Mouse (Mus musculus): ENCODE results near the gene Kdelr2. TPM values are rescaled to one million over a fixed set of nuclear protein-coding genes. Genes with fewer than 3 reads are reported as not detected.

The Kdelr2 gene
- polyA plus RNA-seq, 1 experiment: not detected

- TF ChIP-seq POLR2A (IDR thresholded peaks at IDR 0.05; ENCODE audit: insufficient read depth, low read depth, low read length) (no peak), CTCF (IDR thresholded peaks at IDR 0.05; ENCODE audit: insufficient read depth, low read depth, low read length) (no peak)
- Histone ChIP-seq H3K4me1 (ENCODE audit: control insufficient read depth, insufficient read depth, low read length) (no peaks in the 10 kb centered on the region), H3K4me3 (ENCODE audit: insufficient read depth, low read depth, low read length) (no peak overlapping the region), H3K27ac (ENCODE audit: insufficient read depth, low read depth, low read length) (no peak overlapping the region)
- WGBS: 80% methylated on average over 4 of the region's 4 CpGs
Observed at GRCm38 (mm10) chr5:143422990-143423389, 19.4 kb downstream of the Kdelr2 start.

DNA sequence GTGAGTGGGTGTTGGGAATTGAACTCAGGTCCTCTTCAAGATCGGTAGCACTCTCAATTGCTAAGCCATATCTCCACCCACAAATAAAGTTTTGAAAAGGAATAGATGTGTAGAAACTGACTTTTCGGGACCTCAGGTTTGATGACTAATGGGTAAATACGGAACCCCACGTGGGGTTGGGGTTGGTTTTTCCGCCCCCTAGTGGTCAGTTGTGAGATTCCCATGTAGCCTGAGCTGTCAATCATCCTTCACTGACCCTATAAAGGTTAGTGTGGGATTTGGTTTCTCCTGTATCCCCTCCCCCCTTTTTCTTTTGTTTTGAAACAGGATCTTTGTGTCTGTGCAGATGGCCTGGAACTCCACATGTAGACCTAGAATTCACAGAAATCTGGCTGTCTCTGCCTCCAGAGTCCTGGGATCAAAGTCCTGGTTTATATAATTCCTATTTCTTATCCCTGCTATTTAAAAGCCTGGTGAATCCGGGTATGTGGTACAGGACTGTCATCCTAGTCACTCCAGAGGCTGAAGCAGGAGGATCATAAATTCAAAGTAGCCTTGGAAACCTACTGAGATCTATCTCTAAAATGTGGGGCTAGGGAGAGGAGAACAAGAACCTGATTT, 20.4 kb downstream of the Kdelr2 start:
- TF ChIP-seq POLR2A (IDR thresholded peaks at IDR 0.05; ENCODE audit: insufficient read depth, low read depth, low read length): no peak
- no peak for TF ChIP-seq CTCF (IDR thresholded peaks at IDR 0.05; ENCODE audit: insufficient read depth, low read depth, low read length)
- no peaks in the 10 kb centered on the region for H3K4me1 ChIP-seq (ENCODE audit: control insufficient read depth, insufficient read depth, low read length)
- 14% methylated on average over 6 of the region's 6 CpGs for WGBS
- no peak overlapping the region for H3K4me3 ChIP-seq (ENCODE audit: insufficient read depth, low read depth, low read length)
- no peak overlapping the region for H3K27ac ChIP-seq (ENCODE audit: insufficient read depth, low read depth, low read length)

DNA sequence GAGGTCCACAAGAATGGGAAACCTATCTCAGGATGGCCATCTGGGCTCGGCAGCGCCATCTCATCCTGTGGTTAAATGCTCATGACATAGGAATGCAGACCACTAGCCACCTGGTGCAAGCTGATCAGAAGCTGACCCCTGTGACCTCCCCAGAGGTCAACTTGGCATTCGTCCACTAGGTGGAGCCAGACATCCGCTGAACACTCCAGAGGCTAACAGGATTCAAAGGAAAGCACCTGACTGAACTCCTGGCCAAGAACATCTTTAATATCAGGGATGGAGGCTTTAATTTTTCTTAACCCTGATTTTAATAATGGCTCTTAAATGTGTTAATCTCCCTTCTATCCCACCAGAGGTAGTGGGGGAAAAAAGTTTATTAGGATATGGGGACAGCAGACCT, 30.8 kb downstream of the Kdelr2 start:
- 16% methylated on average over 4 of the region's 4 CpGs for WGBS
- H3K4me1 ChIP-seq (ENCODE audit: control insufficient read depth, insufficient read depth, low read length): no peaks in the 10 kb centered on the region
- TF ChIP-seq CTCF (IDR thresholded peaks at IDR 0.05; ENCODE audit: insufficient read depth, low read depth, low read length): peak; percentile 84
- no peak for TF ChIP-seq POLR2A (IDR thresholded peaks at IDR 0.05; ENCODE audit: insufficient read depth, low read depth, low read length)
- H3K27ac ChIP-seq (ENCODE audit: insufficient read depth, low read depth, low read length): no peak overlapping the region
- H3K4me3 ChIP-seq (ENCODE audit: insufficient read depth, low read depth, low read length): no peak overlapping the region

DNA sequence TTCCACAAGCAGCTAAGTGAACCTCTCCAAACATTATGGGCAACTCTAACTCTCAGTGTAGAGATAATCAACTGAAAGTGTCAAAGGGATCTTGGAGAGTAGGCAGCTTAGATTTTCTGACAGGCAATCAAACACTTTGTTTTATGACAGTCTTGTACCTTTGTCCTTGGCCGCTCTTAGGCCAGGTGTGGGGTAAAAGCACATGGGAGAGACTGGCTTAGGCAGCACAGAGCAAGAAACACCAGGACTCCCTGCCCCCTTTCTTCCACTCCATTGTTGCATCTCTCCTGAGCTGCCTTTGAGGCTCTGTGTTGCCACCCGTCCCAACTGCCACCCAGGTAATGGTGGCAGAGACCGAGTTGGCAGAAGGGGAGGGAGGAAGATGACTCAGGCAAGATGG, 37.7 kb downstream of the Kdelr2 start:
- Histone ChIP-seq H3K4me1 (ENCODE audit: control insufficient read depth, insufficient read depth, low read length) (no peaks in the 10 kb centered on the region), H3K4me3 (ENCODE audit: insufficient read depth, low read depth, low read length) (no peak overlapping the region), H3K27ac (ENCODE audit: insufficient read depth, low read depth, low read length) (no peak overlapping the region)
- 79% methylated on average over 3 of the region's 3 CpGs for WGBS
- TF ChIP-seq CTCF (IDR thresholded peaks at IDR 0.05; ENCODE audit: insufficient read depth, low read depth, low read length): no peak
- no peak for TF ChIP-seq POLR2A (IDR thresholded peaks at IDR 0.05; ENCODE audit: insufficient read depth, low read depth, low read length)

DNA sequence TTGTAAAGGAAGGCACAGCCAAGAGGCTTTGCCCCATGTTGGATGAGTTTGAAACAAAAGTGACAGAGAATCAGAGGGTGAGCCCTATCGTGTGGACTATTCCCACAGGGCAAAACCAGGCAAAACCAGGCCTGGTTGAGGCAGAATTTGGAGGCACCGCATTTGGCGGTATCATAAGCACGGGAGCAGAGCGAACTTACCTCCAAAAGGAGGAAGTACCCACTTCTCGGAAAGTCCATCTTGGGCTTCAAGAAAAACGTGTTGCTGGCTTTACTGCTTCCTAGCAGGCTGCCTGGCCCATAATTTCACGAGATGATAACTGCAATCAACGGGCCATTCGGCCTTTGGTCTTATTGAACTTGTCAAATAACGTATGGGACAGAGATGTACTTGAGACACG, 38.1 kb downstream of the Kdelr2 start:
- Histone ChIP-seq H3K4me3 (ENCODE audit: insufficient read depth, low read depth, low read length) (no peak overlapping the region), H3K4me1 (ENCODE audit: control insufficient read depth, insufficient read depth, low read length) (no peaks in the 10 kb centered on the region), H3K27ac (ENCODE audit: insufficient read depth, low read depth, low read length) (no peak overlapping the region)
- WGBS: 86% methylated on average over 12 of the region's 12 CpGs
- TF ChIP-seq CTCF (IDR thresholded peaks at IDR 0.05; ENCODE audit: insufficient read depth, low read depth, low read length) (no peak), POLR2A (IDR thresholded peaks at IDR 0.05; ENCODE audit: insufficient read depth, low read depth, low read length) (no peak)

GRCm38 (mm10) chr5:143463671-143464070, 60.0 kb downstream of the Kdelr2 start:
- Histone ChIP-seq H3K4me3 (ENCODE audit: insufficient read depth, low read depth, low read length) (peak overlapping the region; percentile 86), H3K27ac (ENCODE audit: insufficient read depth, low read depth, low read length) (peak overlapping the region; percentile 90; the same call in 1 of the 2 replicates), H3K4me1 (ENCODE audit: control insufficient read depth, insufficient read depth, low read length) (peaks cover 7% of the 10 kb centered on the region)
- TF ChIP-seq POLR2A (IDR thresholded peaks at IDR 0.05; ENCODE audit: insufficient read depth, low read depth, low read length) (no peak), CTCF (IDR thresholded peaks at IDR 0.05; ENCODE audit: insufficient read depth, low read depth, low read length) (no peak)
- WGBS: 73% methylated on average over 11 of the region's 11 CpGs

DNA sequence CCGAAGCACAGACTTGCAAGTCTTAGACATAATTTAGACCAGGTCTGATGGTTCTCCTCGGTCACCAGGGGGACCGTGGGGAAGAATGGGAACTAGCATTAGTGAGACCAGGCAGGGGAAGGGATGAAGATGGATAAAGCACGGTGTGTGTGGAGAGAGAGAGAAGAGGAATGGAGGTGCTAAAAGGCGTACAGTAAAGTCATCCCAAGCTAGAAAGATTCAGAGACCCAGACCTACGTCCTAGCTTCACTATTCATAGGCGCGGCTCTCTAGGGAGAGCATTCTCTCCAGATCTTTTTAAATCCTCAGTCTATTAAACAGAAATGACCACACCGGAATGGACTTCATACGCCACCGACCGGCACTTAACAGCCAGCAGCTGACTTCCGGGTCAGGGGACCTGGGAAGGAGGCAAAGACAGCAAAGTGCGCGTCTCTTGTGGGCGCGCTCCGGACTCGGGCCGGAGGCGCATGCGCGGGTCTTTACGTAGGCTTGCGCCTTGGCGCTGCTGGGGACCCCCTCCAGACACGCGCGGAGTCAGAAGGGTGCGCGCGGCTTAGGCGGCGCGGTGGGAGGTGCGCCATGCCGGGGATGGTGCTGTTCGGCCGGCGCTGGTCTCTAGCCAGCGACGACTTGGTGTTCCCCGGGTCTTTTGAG, 60.6 kb downstream of the Kdelr2 start, which contains the start of gene Daglb:
Daglb (plus strand) TSS at position 485 of the 657 bp plus-strand sequence.
- TF ChIP-seq CTCF (IDR thresholded peaks at IDR 0.05; ENCODE audit: insufficient read depth, low read depth, low read length): no peak
- TF ChIP-seq POLR2A (IDR thresholded peaks at IDR 0.05; ENCODE audit: insufficient read depth, low read depth, low read length): peak; percentile 98
- H3K4me1 ChIP-seq (ENCODE audit: control insufficient read depth, insufficient read depth, low read length): peaks cover 7% of the 10 kb centered on the region
- 1% methylated on average over 43 of the region's 43 CpGs for WGBS
- H3K4me3 ChIP-seq (ENCODE audit: insufficient read depth, low read depth, low read length): peak within 1 kb of the TSS; percentile 86
- peak within 1 kb of the TSS; percentile 90 for H3K27ac ChIP-seq (ENCODE audit: insufficient read depth, low read depth, low read length)

GRCm38 (mm10) chr5:143464757-143465118, 61.1 kb downstream of the Kdelr2 start:
- Histone ChIP-seq H3K4me1 (ENCODE audit: control insufficient read depth, insufficient read depth, low read length) (peaks cover 7% of the 10 kb centered on the region), H3K27ac (ENCODE audit: insufficient read depth, low read depth, low read length) (peak overlapping the region; percentile 49), H3K4me3 (ENCODE audit: insufficient read depth, low read depth, low read length) (peak overlapping the region; percentile 86)
- WGBS: under 1% methylated on average over 20 of the region's 20 CpGs
- TF ChIP-seq POLR2A (IDR thresholded peaks at IDR 0.05; ENCODE audit: insufficient read depth, low read depth, low read length): no peak
- TF ChIP-seq CTCF (IDR thresholded peaks at IDR 0.05; ENCODE audit: insufficient read depth, low read depth, low read length): no peak

Data from olfactory bulb, adult 2 months (tissue).